Mouse (Mus musculus) limb, embryonic 13.5 days (tissue): ENCODE results near the gene C1s1. TPM values are rescaled to one million over a fixed set of nuclear protein-coding genes. Genes with fewer than 3 reads are reported as not detected.
"Not testable (repeated sequence)": the region's sequence is repeated elsewhere in the genome, so short reads cannot be mapped to it uniquely, and the experiment has no call there.

Source experiments
- ATAC-seq: fragments of 200-750 bp; cut with Nextera tagmentation; 2 replicates; pipeline ENCODE4 v1.8.0; 2017; ENCODE audit warnings: low read depth, moderate number of reproducible peaks, moderate TSS enrichment; ENCODE audit not compliant: low FRiP score
- H3K27ac ChIP-seq: fragments of 300-500 bp; sonication (generic); 2 replicates; pipeline ENCODE4 v1.5.1; 2015; ENCODE audit warnings: inconsistent platforms, mild to moderate bottlenecking, moderate library complexity
- H3K27me3 ChIP-seq: fragments of 300-500 bp; sonication (generic); 2 replicates; pipeline ENCODE4 v1.6.1; 2015; ENCODE audit warnings: mild to moderate bottlenecking, inconsistent platforms
- H3K36me3 ChIP-seq: fragments of 300-500 bp; sonication (generic); 2 replicates; pipeline ENCODE4 v1.6.1; 2015; ENCODE audit warnings: inconsistent platforms, mild to moderate bottlenecking, moderate library complexity
- H3K4me1 ChIP-seq: fragments of 300-500 bp; sonication (generic); 2 replicates; pipeline ENCODE4 v1.6.1; 2015; ENCODE audit warnings: inconsistent platforms
- H3K4me2 ChIP-seq: fragments of 300-500 bp; sonication (generic); replicated peaks from 2 replicates; pipeline ENCODE4 v1.6.1; 2015; ENCODE audit warnings: inconsistent platforms, mild to moderate bottlenecking, moderate library complexity
- H3K4me3 ChIP-seq: fragments of 300-500 bp; sonication (generic); 2 replicates; pipeline ENCODE4 v1.5.1; 2015; ENCODE audit warnings: moderate library complexity, mild to moderate bottlenecking, inconsistent platforms
- H3K9ac ChIP-seq: fragments of 300-500 bp; sonication (generic); 2 replicates; pipeline ENCODE4 v1.6.1; 2015; ENCODE audit warnings: mild to moderate bottlenecking, inconsistent platforms
- H3K9me3 ChIP-seq: fragments of 300-500 bp; sonication (generic); 2 replicates; pipeline ENCODE4 v1.6.1; 2016; ENCODE audit warnings: inconsistent platforms
- WGBS: fragments of 180-500 bp; shearing (Covaris S2); methylation state at CpG from one replicate; pipeline ENCODE4 v1.1.7; 2015; 5-methylcytosine and 5-hydroxymethylcytosine counted together
- polyA plus RNA-seq: library from polyadenylated mRNA; unstranded; fragments of >200 nt; fragmentation: Nextera tagmentation; extraction: Ambion mirVana; gene quantifications from 2 replicates; pipeline ENCODE4 v1.2.1, GENCODE M21; 2015

Gene C1s1
- 1.8 and 1.9 TPM in 2 replicates for polyA plus RNA-seq

DNA sequence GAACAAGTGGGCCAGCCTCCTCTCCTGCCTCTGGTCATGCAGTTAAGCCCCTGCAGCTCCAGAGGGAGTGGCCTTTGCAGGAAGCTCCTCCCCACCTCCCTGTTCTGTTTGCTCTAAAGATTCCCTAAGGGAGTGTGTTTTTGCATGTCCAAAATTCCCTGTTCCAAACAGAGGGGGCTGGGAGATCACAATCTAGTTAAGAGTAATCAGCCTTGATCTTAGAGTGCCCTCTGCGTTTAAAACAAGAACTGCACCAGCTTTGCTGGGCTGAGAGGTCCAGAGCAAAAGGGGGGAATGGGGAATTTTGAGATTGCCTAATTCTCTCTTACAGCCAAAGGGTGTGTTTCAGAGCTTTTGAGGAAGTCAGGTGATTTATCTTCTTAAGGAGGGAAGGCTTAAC lies at the start of gene C1s1:
C1s1 (minus strand) TSS at position 76 of the 400 bp plus-strand sequence.
- not testable (repeated sequence) for H3K4me1 ChIP-seq, H3K27ac ChIP-seq, H3K4me3 ChIP-seq, ATAC-seq, H3K27me3 ChIP-seq, H3K9me3 ChIP-seq, H3K4me2 ChIP-seq, H3K9ac ChIP-seq, H3K36me3 ChIP-seq
- 3% methylated on average over 1 of the region's 1 CpGs for WGBS

DNA sequence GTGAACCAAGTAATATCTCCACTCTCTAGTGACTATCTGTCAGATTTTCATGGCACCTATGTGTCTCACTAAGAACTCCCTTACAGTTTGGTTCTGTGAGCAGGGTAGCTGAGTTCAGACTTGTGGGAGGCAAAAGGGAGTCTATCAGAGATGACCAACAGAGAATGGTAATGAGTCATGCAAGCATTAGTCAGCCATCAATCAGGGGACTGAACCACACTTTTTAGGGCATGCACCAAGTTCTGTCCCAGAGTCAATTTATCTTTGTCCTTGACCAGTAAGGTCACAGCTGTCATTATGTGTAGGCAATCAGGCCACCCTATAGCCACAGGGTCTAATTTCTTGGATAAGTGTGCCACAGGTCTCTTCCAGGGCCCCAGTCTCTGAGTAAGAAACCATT lies 46.6 kb upstream of the C1s1 start:
- ATAC-seq: no peak
- Histone ChIP-seq H3K9ac (no peak overlapping the region), H3K27ac (no peak overlapping the region), H3K9me3 (no peaks in the 10 kb centered on the region), H3K4me1 (no peaks in the 10 kb centered on the region), H3K4me2 (no peak overlapping the region), H3K36me3 (no peaks in the 10 kb centered on the region), H3K4me3 (no peak overlapping the region), H3K27me3 (no peaks in the 10 kb centered on the region)

DNA sequence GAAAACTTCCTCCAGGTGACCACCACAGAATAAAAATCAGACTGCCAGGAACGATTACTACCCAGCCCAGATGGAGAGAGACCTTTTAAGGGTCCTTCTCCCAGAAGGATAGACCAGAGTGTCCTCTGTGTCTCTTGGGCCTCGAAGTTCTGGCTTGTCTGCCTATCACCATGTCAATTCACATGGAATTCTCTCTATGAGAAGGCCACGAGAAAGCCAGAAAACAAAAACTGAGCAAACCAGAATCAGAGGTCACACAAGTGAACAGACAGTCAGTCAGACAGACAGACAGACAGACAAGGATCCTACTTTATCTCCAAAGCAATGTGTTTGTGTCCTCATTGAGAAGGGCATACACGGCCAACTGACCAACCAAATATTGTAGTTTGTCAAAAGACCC lies 44.1 kb upstream of the C1s1 start:
- Histone ChIP-seq H3K36me3 (no peaks in the 10 kb centered on the region), H3K9me3 (no peaks in the 10 kb centered on the region), H3K4me3 (no peak overlapping the region), H3K27me3 (no peaks in the 10 kb centered on the region), H3K27ac (no peak overlapping the region), H3K4me1 (no peaks in the 10 kb centered on the region), H3K4me2 (no peak overlapping the region), H3K9ac (no peak overlapping the region)
- no peak for ATAC-seq
- WGBS: 81% methylated on average over 4 of the region's 4 CpGs

DNA sequence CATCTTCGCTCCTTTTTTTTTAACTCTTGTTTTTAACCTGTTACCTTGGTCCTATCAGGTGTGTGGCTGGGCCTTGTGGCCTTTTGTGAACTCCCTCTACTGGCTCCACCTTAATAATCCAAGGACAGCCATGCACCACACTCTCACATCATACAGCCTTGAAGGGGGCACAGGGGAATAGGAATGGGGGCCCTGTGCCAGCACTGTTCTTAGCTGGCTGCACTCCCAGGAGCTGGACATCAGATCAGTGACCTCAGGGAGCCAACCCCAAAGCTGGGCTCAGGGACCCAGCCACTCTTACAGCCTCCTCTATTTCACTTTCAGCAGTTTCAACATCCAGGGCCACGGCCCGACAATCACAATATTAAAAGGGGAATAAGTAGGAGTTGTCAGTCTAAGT lies 43.6 kb upstream of the C1s1 start:
- H3K36me3 ChIP-seq: no peaks in the 10 kb centered on the region
- H3K27me3 ChIP-seq: no peaks in the 10 kb centered on the region
- no peak overlapping the region for H3K4me2 ChIP-seq
- 89% methylated on average over 3 of the region's 3 CpGs for WGBS
- no peak overlapping the region for H3K27ac ChIP-seq
- no peaks in the 10 kb centered on the region for H3K9me3 ChIP-seq
- H3K4me1 ChIP-seq: no peaks in the 10 kb centered on the region
- no peak for ATAC-seq
- no peak overlapping the region for H3K9ac ChIP-seq
- H3K4me3 ChIP-seq: no peak overlapping the region

DNA sequence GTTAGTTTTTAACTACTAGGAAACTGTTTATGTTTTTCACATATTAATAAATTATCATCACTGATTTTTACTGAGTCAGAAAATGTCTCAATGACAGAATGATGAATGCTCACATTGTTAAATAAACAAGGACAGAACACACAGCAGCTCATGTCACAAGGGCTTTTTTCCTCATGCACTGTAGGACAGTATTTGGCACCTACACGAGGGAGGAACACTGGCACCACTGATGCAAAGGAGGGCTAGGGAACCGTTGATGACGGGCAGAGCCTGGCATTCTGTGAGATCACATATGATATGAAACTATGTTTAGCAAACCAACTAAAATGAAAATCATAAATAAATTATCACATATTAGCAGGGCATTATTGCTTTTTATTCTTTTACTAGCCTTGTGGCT lies 42.8 kb upstream of the C1s1 start:
- 79% methylated on average over 3 of the region's 3 CpGs for WGBS

DNA sequence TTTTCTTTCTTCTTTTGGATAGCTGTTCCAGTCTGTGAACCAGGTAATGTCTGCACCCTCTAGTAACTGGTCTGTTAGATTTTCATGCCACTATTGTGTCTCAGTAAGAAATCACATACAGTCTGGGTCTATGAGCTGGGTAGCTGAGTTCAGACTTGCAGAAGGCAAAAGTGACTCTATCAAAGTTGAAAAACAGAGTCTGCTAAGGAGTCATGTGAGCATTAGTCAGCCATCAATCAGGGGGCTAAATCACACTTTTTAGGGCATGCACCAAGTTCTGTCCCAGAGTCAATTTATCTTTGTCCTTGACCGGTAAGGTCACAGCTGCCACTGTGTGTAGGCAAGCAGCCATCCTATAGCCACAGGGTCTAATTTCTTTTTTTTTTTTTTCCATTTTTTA lies 40.1 kb upstream of the C1s1 start:
- H3K27me3 ChIP-seq: no peaks in the 10 kb centered on the region
- WGBS: 85% methylated on average over 1 of the region's 1 CpGs
- no peak for ATAC-seq

More for the DNA sequence above, 42.8 kb upstream of the C1s1 start:
- Histone ChIP-seq H3K9ac (no peak overlapping the region), H3K36me3 (no peaks in the 10 kb centered on the region), H3K9me3 (no peaks in the 10 kb centered on the region), H3K4me1 (no peaks in the 10 kb centered on the region), H3K27ac (no peak overlapping the region), H3K27me3 (no peaks in the 10 kb centered on the region), H3K4me3 (no peak overlapping the region), H3K4me2 (no peak overlapping the region)
- ATAC-seq: no peak

DNA sequence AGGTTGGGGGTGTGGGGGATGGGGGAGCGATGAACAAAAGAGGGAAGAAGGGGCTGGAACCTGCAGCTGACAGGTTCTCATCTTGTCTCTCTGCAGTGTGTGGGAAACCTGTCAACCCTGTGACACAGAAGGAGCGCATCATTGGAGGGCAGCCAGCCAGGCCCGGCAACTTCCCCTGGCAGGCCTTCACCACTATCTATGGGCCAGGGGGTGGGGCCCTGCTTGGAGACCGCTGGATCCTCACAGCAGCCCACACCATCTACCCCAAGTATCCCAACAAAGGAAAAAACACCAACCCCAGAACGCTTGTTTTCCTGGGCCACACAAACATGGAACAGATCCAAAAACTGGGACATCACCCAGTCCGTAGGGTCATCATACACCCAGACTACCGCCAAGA lies 38.0 kb upstream of the C1s1 start:
- not testable (repeated sequence) for H3K36me3 ChIP-seq, H3K9ac ChIP-seq, ATAC-seq, H3K27ac ChIP-seq, H3K27me3 ChIP-seq, H3K9me3 ChIP-seq, H3K4me1 ChIP-seq, H3K4me2 ChIP-seq, H3K4me3 ChIP-seq
- 82% methylated on average over 6 of the region's 7 CpGs for WGBS

More for the DNA sequence above, 40.1 kb upstream of the C1s1 start:
- Histone ChIP-seq H3K4me3 (no peak overlapping the region), H3K9me3 (no peaks in the 10 kb centered on the region), H3K4me2 (no peak overlapping the region), H3K27ac (no peak overlapping the region), H3K9ac (no peak overlapping the region), H3K4me1 (no peaks in the 10 kb centered on the region), H3K36me3 (no peaks in the 10 kb centered on the region)

DNA sequence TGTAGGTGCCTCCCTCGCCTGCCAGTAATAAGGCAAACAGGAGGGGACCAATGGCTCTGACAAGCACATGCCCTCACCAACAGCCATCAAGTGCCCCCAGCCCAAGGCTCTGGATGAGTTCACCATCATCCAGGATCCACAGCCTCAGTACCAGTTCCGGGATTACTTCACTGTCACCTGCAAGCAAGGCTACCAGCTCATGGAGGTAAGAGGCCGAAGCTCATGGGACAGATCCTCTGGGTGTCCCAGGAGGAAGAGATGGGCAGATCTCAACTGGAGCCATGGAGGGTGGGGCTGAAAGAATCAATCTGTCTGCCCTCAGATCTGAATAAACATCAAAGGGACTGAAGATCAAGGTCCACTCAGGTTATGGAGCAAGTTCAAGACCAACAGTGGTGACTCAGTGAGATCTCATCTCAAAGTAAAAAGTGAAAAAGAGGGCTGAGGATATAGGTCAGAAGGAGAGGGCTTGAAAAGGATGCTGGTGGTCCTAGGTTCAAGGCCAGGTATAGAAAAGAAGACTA lies 33.1 kb upstream of the C1s1 start:
- H3K27me3 ChIP-seq, H3K4me3 ChIP-seq, H3K4me1 ChIP-seq, H3K9me3 ChIP-seq, ATAC-seq, H3K27ac ChIP-seq, H3K36me3 ChIP-seq, H3K9ac ChIP-seq, H3K4me2 ChIP-seq: not testable (repeated sequence)
- 84% methylated on average over 3 of the region's 3 CpGs for WGBS

DNA sequence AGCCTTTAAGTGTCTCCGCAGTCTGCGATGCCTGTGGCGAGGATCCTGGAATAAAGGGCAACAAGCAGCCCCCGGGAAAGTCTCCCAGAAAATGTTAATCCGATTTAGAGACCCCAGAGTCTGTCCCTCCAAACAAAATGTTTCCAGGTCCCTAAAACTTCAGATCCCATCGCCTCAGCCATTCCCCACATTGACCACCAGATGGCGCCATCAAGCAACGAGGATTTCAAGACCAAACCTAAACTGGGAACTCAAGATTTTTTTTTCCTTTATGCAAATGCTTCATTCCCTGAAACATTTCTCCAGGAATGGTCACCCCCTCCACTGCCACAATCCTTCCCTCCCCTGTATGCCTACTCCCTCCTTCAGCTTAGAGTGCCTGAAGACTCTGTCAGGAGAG lies 27.9 kb upstream of the C1s1 start, which contains the start of gene C1rb:
C1rb (plus strand) TSS at position 269 of the 400 bp plus-strand sequence.
- H3K4me3 ChIP-seq: peak within 1 kb of the TSS; percentile 16
- no peak within 1 kb of the TSS for H3K27ac ChIP-seq
- H3K4me2 ChIP-seq: peak within 1 kb of the TSS; percentile 25; the same call in 1 of the 2 replicates
- H3K9ac ChIP-seq: no peak within 1 kb of the TSS
- H3K36me3 ChIP-seq: no peaks in the 10 kb centered on the region
- ATAC-seq: no peak; the same call in 1 of the 2 replicates
- H3K9me3 ChIP-seq: no peaks in the 10 kb centered on the region
- H3K27me3 ChIP-seq: no peaks in the 10 kb centered on the region
- H3K4me1 ChIP-seq: no peaks in the 10 kb centered on the region
- WGBS: 3% methylated on average over 8 of the region's 8 CpGs

DNA sequence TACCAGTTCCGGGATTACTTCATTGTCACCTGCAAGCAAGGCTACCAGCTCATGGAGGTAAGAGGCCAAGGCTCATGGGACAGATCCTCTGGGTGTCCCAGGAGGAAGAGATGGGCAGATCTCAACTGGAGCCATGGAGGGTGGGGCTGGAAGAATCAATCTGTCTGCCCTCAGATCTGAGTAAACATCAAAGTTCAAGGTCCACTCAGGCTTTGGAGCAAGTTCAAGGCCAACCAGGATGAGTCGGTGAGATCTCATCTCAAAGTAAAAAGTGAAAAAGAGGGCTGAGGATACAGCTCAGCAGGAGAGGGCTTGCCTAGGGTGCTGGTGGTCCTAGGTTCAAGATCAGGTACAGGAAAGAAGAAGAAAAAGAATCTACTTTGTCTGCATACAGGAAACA lies 19.5 kb upstream of the C1s1 start:
- not testable (repeated sequence) for H3K27ac ChIP-seq, ATAC-seq, H3K4me3 ChIP-seq, H3K4me2 ChIP-seq, H3K27me3 ChIP-seq, H3K36me3 ChIP-seq, H3K4me1 ChIP-seq, H3K9ac ChIP-seq, H3K9me3 ChIP-seq
- 87% methylated on average over 2 of the region's 2 CpGs for WGBS

DNA sequence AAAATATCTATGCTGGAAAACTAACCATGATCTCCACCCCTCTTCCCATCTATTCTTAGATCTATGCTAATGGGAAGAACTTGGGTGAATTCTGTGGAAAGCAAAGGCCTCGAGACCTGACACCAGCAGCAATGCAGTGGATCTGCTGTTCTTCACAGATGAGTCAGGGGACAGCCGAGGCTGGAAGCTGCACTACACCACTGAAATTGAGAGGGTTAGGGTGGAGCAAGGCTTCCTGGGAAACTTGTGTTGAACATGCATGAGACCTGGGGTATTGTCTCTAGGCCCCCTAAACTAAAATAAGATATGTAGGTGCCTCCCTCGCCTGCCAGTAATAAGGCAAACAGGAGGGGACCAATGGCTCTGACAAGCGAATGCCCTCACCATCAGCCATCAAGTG lies 19.0 kb upstream of the C1s1 start:
- 81% methylated on average over 4 of the region's 4 CpGs for WGBS
- H3K9ac ChIP-seq, H3K4me2 ChIP-seq, H3K27me3 ChIP-seq, H3K4me1 ChIP-seq, H3K4me3 ChIP-seq, H3K27ac ChIP-seq, H3K9me3 ChIP-seq, ATAC-seq, H3K36me3 ChIP-seq: not testable (repeated sequence)

DNA sequence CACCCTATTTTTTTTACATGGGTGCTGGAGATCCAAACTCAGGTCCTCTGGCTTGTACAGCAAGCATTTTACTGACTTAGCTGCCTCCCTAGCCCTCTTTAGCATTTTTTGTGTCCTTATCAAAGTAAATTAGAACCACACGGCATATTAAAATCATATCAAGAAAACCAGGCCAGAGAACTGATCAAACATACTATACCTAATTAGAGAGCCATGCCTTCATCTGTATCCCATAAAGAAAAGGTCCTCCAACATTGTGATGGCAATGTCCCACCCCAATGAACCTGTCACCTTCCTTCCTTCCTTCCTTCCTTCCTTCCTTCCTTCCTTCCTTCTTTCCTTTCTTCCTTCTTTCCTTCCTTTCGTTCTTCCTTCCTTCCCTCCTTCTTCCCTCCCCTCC lies 13.8 kb upstream of the C1s1 start:
- H3K4me3 ChIP-seq, H3K4me2 ChIP-seq, H3K9ac ChIP-seq, H3K4me1 ChIP-seq, H3K36me3 ChIP-seq, H3K27me3 ChIP-seq, H3K27ac ChIP-seq, ATAC-seq, H3K9me3 ChIP-seq: not testable (repeated sequence)
- 67% methylated on average over 2 of the region's 2 CpGs for WGBS

DNA sequence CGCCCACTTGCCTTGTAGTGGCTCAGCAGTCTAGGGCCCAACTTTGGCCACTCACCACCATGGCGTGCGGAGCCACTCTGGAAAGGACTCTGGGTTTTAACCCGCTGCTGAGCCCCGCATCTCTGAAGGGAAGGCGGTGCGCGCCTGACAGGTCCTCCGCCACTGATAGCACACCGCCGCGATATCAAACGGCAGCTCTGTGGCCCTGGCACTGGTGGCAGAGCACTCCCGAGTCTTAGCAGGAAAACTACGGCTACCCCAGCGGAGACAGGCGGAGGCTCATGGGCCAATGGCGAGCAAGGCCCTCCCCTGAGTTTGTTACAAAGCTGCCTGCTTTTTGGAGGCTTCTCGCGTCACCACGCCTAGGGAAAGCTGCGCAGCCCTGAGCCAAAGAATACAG lies 10.6 kb upstream of the C1s1 start:
- Histone ChIP-seq H3K4me3 (no peak overlapping the region), H3K9ac (no peak overlapping the region), H3K9me3 (peaks cover 20% of the 10 kb centered on the region), H3K36me3 (no peaks in the 10 kb centered on the region), H3K4me2 (no peak overlapping the region), H3K27me3 (no peaks in the 10 kb centered on the region), H3K4me1 (no peaks in the 10 kb centered on the region), H3K27ac (peak overlapping the region; percentile 61; the same call in 1 of the 2 replicates)
- 74% methylated on average over 22 of the region's 22 CpGs for WGBS
- ATAC-seq: no peak
